Mouse (Mus musculus): ENCODE results near the gene Higd2a.

DNA sequence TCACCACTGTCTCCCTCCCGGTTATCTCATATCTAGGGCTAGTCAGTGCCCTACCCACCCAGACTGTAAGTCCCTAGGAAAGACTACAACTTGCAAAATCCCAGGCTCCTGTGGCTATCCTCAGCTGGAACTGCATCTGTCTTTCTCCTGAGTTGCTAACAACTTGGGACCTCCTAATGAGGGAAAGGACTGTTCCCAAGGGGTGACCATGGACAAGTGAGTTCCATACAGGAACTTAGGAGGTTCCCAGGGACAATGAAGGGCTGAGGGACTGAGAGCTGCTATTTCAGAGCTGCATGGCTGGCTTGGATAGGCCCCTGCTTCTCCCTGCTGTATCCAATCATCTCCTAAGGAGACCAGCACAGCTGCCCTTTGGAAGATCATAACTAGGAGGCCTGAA, 19.3 kb downstream of the Higd2a start:
- TF ChIP-seq CTCF (IDR thresholded peaks at IDR 0.05) (no peak), POLR2A (IDR thresholded peaks at IDR 0.05; ENCODE audit: insufficient read depth, low read depth, low read length) (no peak)

Data from heart, adult 2 months (tissue).